Mouse (Mus musculus): ENCODE results near the gene Gpr88. TPM values are rescaled to one million over a fixed set of nuclear protein-coding genes. Genes with fewer than 3 reads are reported as not detected.

Gpr88 gene
- polyA plus RNA-seq, 1 experiment from 2014 or later: 0.21 TPM

DNA sequence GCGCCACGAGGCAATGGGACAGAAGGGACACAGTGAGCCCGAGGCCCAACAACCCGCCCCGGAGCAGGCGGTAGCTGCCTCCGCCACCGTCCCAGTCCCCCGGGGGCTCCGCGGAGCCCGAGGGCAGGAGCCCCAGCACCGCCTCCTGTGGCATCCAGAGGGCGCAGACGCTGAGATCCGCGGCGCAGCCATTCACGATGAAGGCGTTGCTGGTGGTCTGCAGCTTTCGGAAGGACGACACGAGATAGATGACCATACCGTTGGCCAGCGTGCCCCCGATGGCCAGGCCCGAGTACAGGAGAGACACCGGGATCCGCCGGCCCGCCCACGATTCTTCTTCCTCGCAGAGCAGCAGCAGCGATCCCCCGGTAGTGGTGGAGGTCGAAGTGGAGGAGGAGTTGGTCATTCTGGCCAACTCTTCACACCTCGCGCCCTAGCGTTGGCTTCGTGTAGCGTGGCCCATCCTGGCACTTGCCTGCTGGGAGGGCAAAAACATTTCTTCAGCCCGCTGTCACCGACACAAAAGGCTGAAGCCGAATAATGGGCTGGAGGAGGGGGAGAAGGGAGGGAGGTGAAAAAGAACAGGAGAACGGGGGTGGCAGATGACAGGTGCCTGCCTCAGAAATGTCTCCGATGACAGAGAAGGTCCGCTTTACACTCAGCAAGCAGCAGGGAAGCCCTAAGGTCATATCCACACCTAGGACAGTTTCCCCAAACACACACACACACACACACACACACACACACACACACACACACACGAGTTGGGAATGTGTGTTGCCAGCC is 855 bp downstream of the Gpr88 start:
- H3K36me3 ChIP-seq (ENCODE audit: control insufficient read depth, insufficient read depth, low read length): no peaks in the 10 kb centered on the region
- H3K27me3 ChIP-seq (ENCODE audit: control insufficient read depth, insufficient read depth, low read length): peaks cover 38% of the 10 kb centered on the region
- H3K4me1 ChIP-seq (replicated peaks; ENCODE audit: control insufficient read depth, insufficient read depth, low read length): peaks cover 14% of the 10 kb centered on the region
- no peaks in the 10 kb centered on the region for H3K9me3 ChIP-seq (ENCODE audit: control insufficient read depth, low read length)
- peak; percentile 72 for ATAC-seq (replicated peaks; ENCODE audit: low FRiP score)
- DNase-seq (ENCODE audit: low spot score): peak; percentile 78
- peak overlapping the region; percentile 53 for H3K4me3 ChIP-seq (ENCODE audit: low read depth, low read length)
- peak overlapping the region; percentile 89 for H3K4me2 ChIP-seq (ENCODE audit: low read depth, low read length, severe bottlenecking)
- WGBS: under 1% methylated on average over 48 of the region's 48 CpGs
- H3K9ac ChIP-seq (ENCODE audit: low read length): peak overlapping the region; percentile 47; the same call in 1 of the 2 replicates
- H3K27ac ChIP-seq (ENCODE audit: low read depth, low read length): no peak overlapping the region

DNA sequence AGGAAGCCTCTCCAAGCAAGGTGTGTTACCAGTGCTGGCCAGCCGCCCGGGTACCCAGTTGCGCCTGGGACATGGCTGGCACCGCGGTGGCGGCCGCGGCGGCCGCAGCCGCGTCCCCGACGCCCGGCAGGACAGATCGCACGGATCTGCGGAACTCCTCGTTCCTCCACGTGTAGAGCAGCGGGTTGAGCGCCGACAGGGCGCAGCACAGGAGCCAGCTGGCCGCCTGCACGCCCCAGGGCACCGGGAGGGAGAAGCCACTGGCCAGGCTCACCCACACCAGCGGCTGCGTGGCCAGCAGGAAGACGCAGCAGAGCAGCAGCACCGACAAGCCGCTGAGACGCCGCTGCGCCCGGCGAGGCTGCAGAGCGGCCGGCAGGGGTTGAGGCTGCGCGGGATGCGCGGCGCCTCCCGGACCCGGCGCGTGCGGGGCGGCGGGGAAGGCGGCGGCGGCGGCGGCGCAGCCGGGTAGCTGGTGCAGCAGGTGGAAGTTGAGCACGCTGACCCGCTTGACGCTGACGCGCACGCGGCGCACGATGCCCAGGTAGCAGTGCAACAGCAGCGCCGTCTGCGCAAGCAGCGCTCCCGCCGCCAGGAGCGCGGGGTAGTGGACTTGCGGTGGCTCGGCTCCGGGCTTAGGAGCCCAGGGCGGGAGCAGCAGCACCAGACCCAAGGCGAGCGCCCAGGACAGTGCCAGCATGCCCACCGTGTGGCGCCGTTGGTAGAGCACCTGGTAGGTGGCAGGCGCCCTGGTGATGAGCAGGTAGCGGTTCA is 1.6 kb downstream of the Gpr88 start:
- Histone ChIP-seq H3K4me2 (ENCODE audit: low read depth, low read length, severe bottlenecking) (peak overlapping the region; percentile 89), H3K27ac (ENCODE audit: low read depth, low read length) (no peak overlapping the region), H3K9me3 (ENCODE audit: control insufficient read depth, low read length) (no peaks in the 10 kb centered on the region), H3K4me1 (replicated peaks; ENCODE audit: control insufficient read depth, insufficient read depth, low read length) (peaks cover 14% of the 10 kb centered on the region), H3K27me3 (ENCODE audit: control insufficient read depth, insufficient read depth, low read length) (peaks cover 38% of the 10 kb centered on the region), H3K36me3 (ENCODE audit: control insufficient read depth, insufficient read depth, low read length) (no peaks in the 10 kb centered on the region), H3K4me3 (ENCODE audit: low read depth, low read length) (peak overlapping the region; percentile 53), H3K9ac (ENCODE audit: low read length) (peak overlapping the region; percentile 47)
- WGBS: under 1% methylated on average over 86 of the region's 86 CpGs
- ATAC-seq (replicated peaks; ENCODE audit: low FRiP score) (peak; percentile 68), DNase-seq (ENCODE audit: low spot score) (peak; percentile 76)

DNA sequence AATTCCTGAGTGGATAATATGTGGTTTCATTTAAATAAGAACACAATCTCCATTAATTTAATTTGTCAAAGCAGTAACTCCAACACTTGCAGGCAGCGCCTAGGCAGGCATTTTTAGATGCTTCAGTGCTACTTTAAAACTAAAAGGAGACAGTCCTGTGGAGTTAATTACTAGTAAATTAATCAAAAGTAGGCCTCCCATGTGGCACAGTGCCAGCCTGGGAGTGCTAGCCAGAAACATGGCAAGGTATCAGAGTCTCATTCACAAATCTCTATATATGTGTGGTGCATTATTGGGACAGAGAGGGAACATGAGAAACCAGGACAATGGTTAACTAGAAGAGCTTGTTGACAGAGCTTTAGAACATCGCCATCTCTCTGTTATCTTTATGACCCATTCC is 4.3 kb downstream of the Gpr88 start:
- H3K4me3 ChIP-seq (ENCODE audit: low read depth, low read length): no peak overlapping the region
- no peak overlapping the region for H3K27ac ChIP-seq (ENCODE audit: low read depth, low read length)
- 85% methylated on average over 2 of the region's 2 CpGs for WGBS
- DNase-seq (ENCODE audit: low spot score): no peak
- H3K4me1 ChIP-seq (replicated peaks; ENCODE audit: control insufficient read depth, insufficient read depth, low read length): peaks cover 14% of the 10 kb centered on the region
- no peak for ATAC-seq (replicated peaks; ENCODE audit: low FRiP score)
- H3K4me2 ChIP-seq (ENCODE audit: low read depth, low read length, severe bottlenecking): no peak overlapping the region
- no peaks in the 10 kb centered on the region for H3K36me3 ChIP-seq (ENCODE audit: control insufficient read depth, insufficient read depth, low read length)
- no peaks in the 10 kb centered on the region for H3K9me3 ChIP-seq (ENCODE audit: control insufficient read depth, low read length)
- H3K9ac ChIP-seq (ENCODE audit: low read length): no peak overlapping the region
- H3K27me3 ChIP-seq (ENCODE audit: control insufficient read depth, insufficient read depth, low read length): peaks cover 36% of the 10 kb centered on the region

DNA sequence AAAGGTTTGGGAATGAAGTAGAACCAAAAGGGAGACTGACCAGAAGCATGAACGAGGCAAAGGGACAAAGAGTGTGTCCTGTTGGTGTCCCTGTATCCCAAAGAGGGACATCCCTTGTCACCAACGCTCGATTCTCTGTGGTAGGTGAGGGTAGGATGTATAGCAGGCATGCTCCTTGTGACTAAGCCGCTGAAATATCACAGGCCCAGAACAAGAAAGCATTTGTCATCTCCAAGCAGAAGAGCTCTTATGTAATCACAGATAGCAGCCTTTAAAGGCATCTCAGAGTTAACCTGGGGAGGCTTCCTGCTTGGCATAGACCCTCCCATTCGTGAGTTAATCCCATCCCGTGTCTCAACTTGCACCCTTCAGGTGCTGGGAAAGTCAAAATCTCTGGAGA is 8.8 kb downstream of the Gpr88 start:
- 79% methylated on average over 6 of the region's 6 CpGs for WGBS
- H3K4me3 ChIP-seq (ENCODE audit: low read depth, low read length): no peak overlapping the region
- H3K9ac ChIP-seq (ENCODE audit: low read length): no peak overlapping the region
- H3K27ac ChIP-seq (ENCODE audit: low read depth, low read length): no peak overlapping the region
- no peak for DNase-seq (ENCODE audit: low spot score)
- no peak for ATAC-seq (replicated peaks; ENCODE audit: low FRiP score)
- no peak overlapping the region for H3K4me2 ChIP-seq (ENCODE audit: low read depth, low read length, severe bottlenecking)
- no peaks in the 10 kb centered on the region for H3K36me3 ChIP-seq (ENCODE audit: control insufficient read depth, insufficient read depth, low read length)
- H3K9me3 ChIP-seq (ENCODE audit: control insufficient read depth, low read length): no peaks in the 10 kb centered on the region
- H3K27me3 ChIP-seq (ENCODE audit: control insufficient read depth, insufficient read depth, low read length): no peaks in the 10 kb centered on the region
- no peaks in the 10 kb centered on the region for H3K4me1 ChIP-seq (replicated peaks; ENCODE audit: control insufficient read depth, insufficient read depth, low read length)

DNA sequence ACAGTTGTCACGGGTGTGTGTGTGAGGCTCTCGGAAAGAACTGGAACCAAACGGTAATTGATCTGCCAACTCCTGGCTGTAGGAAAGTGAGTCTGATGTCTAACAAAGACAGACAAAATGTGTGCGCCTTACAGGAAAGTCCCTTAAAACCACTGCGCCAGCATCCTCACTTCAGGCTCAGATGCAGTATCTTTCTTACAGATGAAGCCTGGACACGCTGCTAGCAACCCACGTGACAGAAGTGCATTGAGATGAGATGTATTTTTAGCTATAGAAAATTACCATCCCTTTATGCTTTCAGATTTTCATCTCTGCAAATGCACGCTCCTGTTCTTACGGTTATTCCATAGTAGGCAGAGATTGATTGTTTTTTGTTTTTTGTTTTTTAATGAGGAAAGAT is 10.6 kb downstream of the Gpr88 start:
- H3K27ac ChIP-seq (ENCODE audit: low read depth, low read length): no peak overlapping the region
- no peak overlapping the region for H3K4me2 ChIP-seq (ENCODE audit: low read depth, low read length, severe bottlenecking)
- H3K36me3 ChIP-seq (ENCODE audit: control insufficient read depth, insufficient read depth, low read length): no peaks in the 10 kb centered on the region
- H3K4me1 ChIP-seq (replicated peaks; ENCODE audit: control insufficient read depth, insufficient read depth, low read length): no peaks in the 10 kb centered on the region
- H3K27me3 ChIP-seq (ENCODE audit: control insufficient read depth, insufficient read depth, low read length): no peaks in the 10 kb centered on the region
- ATAC-seq (replicated peaks; ENCODE audit: low FRiP score) (no peak), DNase-seq (ENCODE audit: low spot score) (no peak)
- H3K9me3 ChIP-seq (ENCODE audit: control insufficient read depth, low read length): no peaks in the 10 kb centered on the region
- no peak overlapping the region for H3K4me3 ChIP-seq (ENCODE audit: low read depth, low read length)
- H3K9ac ChIP-seq (ENCODE audit: low read length): no peak overlapping the region
- WGBS: 80% methylated on average over 9 of the region's 9 CpGs

DNA sequence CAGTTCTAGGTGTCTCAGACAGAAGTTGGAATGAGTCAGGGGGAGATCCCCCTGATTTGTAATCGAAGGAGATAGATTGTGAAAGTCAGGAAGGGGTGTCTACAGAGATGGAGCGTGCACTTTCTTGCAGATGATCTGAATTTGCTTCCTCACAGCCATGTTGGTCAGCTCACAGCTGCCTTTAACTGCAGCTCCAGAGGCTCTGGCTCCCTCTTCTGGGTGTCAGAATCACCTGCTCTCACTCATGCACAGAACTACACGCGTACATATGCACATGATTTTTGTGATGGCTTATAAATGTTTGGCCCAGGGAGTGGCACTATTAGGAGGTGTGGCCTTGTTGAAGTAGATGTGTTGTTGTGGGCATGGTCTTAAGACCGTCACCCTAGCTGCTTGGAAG is 15.8 kb downstream of the Gpr88 start:
- H3K36me3 ChIP-seq (ENCODE audit: control insufficient read depth, insufficient read depth, low read length): no peaks in the 10 kb centered on the region

DNA sequence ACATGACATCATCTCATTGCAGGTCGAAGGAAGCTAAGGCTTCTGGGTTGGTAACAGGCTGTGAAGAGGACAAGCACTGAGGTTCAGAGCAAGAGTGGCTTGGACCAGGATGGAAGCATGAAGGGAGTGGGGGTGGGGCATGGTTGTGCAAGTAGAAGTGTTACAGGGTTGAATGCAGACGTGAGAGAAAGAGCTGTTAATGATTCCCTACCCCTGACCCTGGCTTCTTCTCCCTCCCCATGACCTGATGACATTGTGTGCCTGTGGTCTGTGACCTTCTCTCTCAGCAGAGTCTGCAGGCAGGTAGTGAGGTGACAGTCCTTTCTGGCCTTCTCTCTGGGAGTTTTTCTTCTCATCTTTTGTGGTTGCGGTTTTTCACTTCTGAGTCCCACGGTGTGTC is 16.4 kb downstream of the Gpr88 start:
- no peak for ATAC-seq (replicated peaks; ENCODE audit: low FRiP score)
- Histone ChIP-seq H3K36me3 (ENCODE audit: control insufficient read depth, insufficient read depth, low read length) (no peaks in the 10 kb centered on the region), H3K4me1 (replicated peaks; ENCODE audit: control insufficient read depth, insufficient read depth, low read length) (no peaks in the 10 kb centered on the region), H3K9me3 (ENCODE audit: control insufficient read depth, low read length) (no peaks in the 10 kb centered on the region), H3K4me3 (ENCODE audit: low read depth, low read length) (no peak overlapping the region), H3K4me2 (ENCODE audit: low read depth, low read length, severe bottlenecking) (no peak overlapping the region), H3K27ac (ENCODE audit: low read depth, low read length) (no peak overlapping the region), H3K27me3 (ENCODE audit: control insufficient read depth, insufficient read depth, low read length) (no peaks in the 10 kb centered on the region), H3K9ac (ENCODE audit: low read length) (no peak overlapping the region)
- no peak for DNase-seq (ENCODE audit: low spot score)
- WGBS: 79% methylated on average over 4 of the region's 4 CpGs

More for the DNA sequence above, 15.8 kb downstream of the Gpr88 start:
- no peak overlapping the region for H3K4me3 ChIP-seq (ENCODE audit: low read depth, low read length)
- WGBS: 90% methylated on average over 5 of the region's 5 CpGs
- ATAC-seq (replicated peaks; ENCODE audit: low FRiP score) (no peak), DNase-seq (ENCODE audit: low spot score) (no peak)
- no peaks in the 10 kb centered on the region for H3K4me1 ChIP-seq (replicated peaks; ENCODE audit: control insufficient read depth, insufficient read depth, low read length)
- H3K27ac ChIP-seq (ENCODE audit: low read depth, low read length): no peak overlapping the region
- no peaks in the 10 kb centered on the region for H3K27me3 ChIP-seq (ENCODE audit: control insufficient read depth, insufficient read depth, low read length)
- no peaks in the 10 kb centered on the region for H3K9me3 ChIP-seq (ENCODE audit: control insufficient read depth, low read length)
- no peak overlapping the region for H3K4me2 ChIP-seq (ENCODE audit: low read depth, low read length, severe bottlenecking)
- H3K9ac ChIP-seq (ENCODE audit: low read length): no peak overlapping the region

DNA sequence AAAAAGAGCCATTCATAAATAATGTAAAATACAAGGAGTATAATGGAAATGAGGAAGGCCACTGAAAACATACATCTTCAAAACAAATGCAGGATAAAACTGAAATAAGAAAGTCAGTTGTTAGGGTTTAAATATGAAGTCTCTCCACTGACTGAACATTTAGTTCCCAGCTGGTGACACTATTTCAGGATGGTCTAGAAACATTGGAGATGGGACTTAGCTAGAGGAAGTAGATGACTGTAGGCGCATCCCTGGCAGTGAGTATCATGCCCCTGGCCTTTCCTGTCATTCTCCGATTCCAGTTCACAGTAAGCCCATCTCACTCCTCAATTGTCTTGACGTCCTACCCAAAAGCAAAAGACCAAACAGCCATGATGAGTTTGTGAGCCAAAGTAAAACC is 19.8 kb downstream of the Gpr88 start:
- ATAC-seq (replicated peaks; ENCODE audit: low FRiP score) (no peak), DNase-seq (ENCODE audit: low spot score) (no peak)
- H3K4me2 ChIP-seq (ENCODE audit: low read depth, low read length, severe bottlenecking): no peak overlapping the region
- H3K9ac ChIP-seq (ENCODE audit: low read length): no peak overlapping the region
- H3K4me3 ChIP-seq (ENCODE audit: low read depth, low read length): no peak overlapping the region
- H3K36me3 ChIP-seq (ENCODE audit: control insufficient read depth, insufficient read depth, low read length): no peaks in the 10 kb centered on the region
- 87% methylated on average over 3 of the region's 3 CpGs for WGBS
- H3K27ac ChIP-seq (ENCODE audit: low read depth, low read length): no peak overlapping the region
- no peaks in the 10 kb centered on the region for H3K27me3 ChIP-seq (ENCODE audit: control insufficient read depth, insufficient read depth, low read length)
- no peaks in the 10 kb centered on the region for H3K4me1 ChIP-seq (replicated peaks; ENCODE audit: control insufficient read depth, insufficient read depth, low read length)
- no peaks in the 10 kb centered on the region for H3K9me3 ChIP-seq (ENCODE audit: control insufficient read depth, low read length)
